Mouse (Mus musculus) brain, embryonic 18.5 days (tissue): Measurements from ENCODE around the gene Scube2.

Source experiments
- DNase-seq: peaks from one replicate; pipeline ENCODE4 v3.0.0-alpha.2; 2012; ENCODE audit warnings: low read depth, low spot score

Scube2 gene

GRCm38 (mm10) chr7:109852017-109852416 is 13.5 kb downstream of the Scube2 start:
- no peak for DNase-seq

DNA sequence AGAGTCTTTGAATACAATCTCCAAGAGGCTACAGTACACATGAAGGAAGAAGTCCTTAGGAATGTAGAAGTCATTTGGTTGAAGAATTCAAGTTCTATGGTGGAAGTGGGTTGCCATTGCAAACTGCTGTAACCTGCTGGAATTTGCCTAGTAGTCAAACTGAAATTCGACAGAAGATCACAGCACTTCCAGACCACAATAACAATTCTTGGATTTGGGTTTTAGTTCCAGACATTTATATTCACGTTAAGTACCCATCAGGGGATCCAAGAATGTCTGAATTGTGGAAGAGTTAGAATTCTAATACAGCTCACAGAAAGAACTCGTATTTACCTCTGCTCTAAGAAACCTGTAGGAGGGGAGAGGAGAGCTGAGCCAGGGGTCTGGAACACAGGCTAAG is 14.9 kb downstream of the Scube2 start:
- DNase-seq: no peak

- no peak for DNase-seq
Measured at GRCm38 (mm10) chr7:109849750-109850434, 15.6 kb downstream of the Scube2 start.

- peak; percentile 24 for DNase-seq
Measured at GRCm38 (mm10) chr7:109848867-109849733, 16.4 kb downstream of the Scube2 start.

GRCm38 (mm10) chr7:109844100-109844499 is 21.4 kb downstream of the Scube2 start:
- no peak for DNase-seq

DNA sequence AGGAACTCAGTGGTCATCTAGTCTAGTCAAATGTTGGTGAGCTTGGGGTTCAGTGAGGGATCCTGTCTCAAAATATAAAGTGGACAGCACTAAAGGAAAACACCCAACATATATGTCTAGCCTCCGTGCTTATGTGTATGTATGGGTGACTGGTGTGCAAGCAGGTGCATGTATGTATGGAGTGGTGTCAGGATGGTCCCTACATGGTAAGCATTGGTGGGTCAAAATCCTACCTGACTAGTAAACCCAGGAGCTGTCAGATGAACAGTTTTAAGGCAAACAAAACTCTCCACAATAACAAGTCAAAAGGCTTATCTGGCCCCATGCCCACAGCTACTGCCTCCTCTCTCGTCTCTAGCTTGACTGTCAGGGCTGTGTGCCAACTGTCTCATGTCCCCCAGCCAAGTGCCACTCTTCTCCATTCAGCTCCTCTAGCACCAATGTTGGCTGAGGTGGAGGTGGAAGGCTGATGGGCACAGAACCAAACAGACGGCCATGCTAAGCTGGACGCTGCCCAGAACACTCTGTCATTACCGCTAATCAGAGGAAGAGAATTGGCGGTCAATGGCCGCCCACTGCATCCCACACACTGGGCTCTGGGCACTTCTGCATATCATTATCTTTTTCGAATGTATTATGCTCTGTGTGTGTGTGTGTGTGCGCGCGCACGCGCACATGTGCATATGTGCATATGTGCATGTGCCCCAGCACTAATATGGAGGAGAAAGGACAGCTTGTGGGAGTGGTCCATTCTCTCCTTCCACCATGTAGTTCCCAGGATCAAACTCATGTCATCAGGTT is 23.7 kb downstream of the Scube2 start:
- peak; percentile 67 for DNase-seq

DNA sequence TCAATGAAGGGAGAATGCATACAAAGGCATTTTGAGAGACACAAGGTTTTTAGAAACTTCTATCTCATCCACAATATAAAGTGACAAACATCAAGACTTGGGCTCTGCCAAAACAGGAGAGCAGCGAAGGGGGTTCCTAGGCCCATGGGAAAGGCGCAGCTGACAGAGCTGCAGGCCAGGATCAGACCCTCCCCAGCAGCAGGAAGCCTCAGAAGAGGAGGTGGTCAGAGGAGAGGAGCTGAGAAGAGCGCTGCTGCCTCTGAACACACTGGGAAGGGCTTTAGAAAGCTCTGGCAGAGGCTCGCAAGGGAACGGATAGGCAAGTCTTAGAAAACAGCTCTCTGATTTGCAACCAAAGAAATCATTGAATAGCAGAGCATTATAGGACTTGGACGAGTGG is 24.4 kb downstream of the Scube2 start:
- DNase-seq: no peak

DNA sequence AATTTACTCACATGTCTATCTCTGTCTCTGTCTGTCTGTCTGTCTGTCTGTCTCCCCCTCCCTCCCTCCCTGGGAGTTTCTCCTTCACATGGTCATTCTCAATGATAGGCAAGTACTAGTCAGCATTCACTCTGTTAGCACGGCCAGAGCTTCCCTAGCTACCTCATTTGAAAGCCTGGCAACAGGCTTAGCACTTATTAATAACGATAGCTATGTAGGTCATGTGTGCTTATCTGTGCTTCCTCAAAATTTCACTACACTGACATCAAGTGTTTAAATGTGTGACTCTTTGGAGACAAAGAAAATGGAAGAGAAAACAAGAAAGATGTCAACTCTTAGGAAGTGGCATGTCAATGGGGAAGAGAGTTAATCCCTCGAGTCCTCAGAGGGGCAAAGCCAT is 26.9 kb downstream of the Scube2 start:
- no peak for DNase-seq

- DNase-seq: no peak
Measured at GRCm38 (mm10) chr7:109837651-109838050, 27.8 kb downstream of the Scube2 start.

DNA sequence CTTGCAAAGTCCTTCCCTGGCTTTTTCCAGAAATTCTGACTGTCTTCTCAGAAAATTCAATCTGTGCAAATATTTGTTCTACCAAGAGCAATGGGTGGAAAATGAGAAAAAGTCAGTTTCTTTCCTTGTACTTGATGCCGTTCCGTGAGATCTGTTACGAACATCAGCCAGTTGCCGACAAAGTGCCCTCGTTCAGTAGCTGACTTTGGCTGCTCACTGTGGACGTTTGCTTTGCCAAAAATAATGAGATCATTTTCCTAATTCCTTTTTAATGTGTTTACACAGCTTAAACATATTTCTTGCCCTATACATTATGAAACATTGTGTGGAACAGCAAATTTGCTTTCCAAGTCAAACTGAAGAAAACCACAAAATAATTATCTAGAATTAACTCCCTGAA is 30.6 kb downstream of the Scube2 start:
- DNase-seq: no peak

GRCm38 (mm10) chr7:109831376-109831775 is 34.1 kb downstream of the Scube2 start:
- no peak for DNase-seq

- DNase-seq: no peak
Measured at GRCm38 (mm10) chr7:109826911-109827310, 38.6 kb downstream of the Scube2 start.

DNA sequence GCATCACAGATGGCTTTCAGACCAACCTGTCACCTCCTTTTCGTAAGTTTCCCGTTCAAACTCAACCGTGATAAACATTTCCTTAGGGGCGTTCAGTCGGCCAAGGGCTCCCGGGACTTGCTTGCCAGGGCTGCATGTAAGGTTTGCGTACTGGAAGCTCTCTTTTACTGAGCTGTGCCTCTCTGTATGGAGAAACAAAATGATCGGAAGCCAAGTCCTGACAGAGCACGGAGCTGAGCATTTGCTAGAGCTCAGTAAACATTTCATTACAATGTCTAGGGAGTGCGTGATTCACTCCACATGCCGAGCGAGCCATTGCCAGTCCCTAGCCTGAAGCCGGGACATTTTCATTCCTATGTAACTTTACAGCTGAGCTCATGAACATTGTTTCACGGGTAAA is 40.2 kb downstream of the Scube2 start:
- DNase-seq: peak; percentile 24

DNA sequence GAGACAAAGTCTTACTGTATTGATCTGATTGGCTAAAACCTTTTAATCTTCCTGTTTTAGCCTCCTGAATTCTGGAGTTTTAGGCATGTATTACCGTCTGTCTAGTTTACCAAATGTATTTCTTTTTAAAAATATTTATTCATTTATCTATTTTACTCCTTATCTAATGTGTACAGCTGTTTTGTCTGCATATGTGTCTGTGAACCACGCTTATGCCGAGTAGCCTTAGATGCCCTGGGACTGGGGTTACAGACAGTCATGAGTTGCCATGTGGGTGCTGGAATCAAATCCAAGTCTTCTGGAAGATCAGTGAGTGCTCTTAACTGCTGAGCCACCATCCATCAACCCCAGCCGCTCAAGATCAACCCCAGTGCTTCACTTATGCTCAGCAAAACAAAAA is 46.9 kb downstream of the Scube2 start:
- no peak for DNase-seq

DNA sequence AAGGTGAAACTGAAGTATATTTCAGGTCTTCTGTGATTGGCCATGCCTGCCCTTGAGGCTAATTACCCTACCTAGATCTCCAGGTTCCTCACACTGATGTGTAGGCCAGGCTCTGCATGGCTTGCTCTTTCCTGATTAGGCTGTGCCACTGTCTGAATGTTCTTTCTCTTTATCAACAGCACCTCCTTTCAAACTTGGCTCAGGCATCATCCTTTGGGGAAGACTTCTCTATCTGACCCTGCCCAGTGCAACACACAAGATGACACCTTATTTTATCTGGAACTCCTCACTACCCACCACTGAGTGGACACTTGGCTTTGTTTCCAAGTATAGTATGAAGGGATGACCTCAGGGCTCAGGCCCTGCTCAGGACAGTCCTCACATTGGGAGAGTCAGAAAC is 47.5 kb downstream of the Scube2 start:
- no peak for DNase-seq

GRCm38 (mm10) chr7:109813330-109814140 is 51.9 kb downstream of the Scube2 start:
- DNase-seq: no peak

DNA sequence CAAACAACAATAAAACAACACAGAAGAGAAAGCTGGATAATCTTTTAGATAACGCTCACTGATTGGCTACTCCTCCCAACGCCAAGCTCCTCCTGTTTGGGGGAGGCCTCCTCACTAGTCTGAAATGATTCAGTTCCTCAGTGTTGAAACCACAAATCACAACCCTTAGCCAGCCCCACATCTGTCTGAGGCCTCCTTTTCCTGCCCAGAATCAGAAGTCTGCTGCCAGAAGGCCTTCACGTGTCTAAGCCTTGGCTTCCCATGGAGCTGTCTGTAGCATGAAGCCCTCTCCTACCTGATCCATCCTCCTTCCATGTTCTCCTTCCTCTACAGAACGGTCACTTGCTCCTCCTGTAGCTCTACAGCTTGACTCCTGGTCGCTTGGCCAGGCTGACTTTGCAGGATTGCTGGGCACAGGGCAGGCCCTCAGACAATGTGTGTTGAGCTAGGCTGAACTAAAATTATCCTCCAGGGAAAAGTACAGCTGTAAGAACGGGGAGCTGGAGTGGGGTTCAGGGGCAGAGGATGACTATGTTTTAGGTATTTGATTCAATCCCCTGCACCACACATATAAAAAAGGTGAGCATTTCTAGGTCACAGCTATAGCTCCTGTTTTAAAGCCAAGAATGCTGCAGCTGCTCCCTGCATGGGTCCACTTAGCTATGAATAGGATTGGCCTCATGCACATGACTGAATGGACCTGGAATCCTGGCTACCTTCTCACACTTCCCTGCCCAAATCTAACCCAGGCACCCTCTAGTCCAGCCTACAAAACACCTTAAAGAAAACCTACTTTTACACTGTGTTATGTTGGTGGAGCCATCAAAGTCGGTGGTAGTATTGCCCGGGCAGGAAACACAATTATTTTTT is 57.6 kb downstream of the Scube2 start:
- no peak for DNase-seq

DNA sequence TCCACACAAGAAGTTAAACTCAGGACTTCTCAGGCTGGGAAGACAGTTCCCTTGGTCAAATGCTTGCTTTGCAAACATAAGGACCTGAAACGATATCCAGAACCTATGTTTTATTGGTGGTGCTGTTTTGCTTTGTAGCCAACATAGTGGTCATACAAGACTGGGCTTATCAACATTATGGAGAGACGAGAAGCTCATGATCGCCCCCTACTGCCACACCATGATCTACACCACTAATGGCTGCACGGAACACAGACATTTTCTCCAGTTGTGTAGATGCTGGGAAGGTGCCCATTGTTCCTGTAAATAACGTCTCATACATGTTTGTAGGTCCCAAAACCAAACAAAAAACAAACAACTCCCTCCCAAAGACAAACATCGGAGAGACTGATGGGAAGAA is 60.6 kb downstream of the Scube2 start:
- DNase-seq: no peak

- no peak for DNase-seq
Measured at GRCm38 (mm10) chr7:109804355-109804754, 61.1 kb downstream of the Scube2 start.

DNA sequence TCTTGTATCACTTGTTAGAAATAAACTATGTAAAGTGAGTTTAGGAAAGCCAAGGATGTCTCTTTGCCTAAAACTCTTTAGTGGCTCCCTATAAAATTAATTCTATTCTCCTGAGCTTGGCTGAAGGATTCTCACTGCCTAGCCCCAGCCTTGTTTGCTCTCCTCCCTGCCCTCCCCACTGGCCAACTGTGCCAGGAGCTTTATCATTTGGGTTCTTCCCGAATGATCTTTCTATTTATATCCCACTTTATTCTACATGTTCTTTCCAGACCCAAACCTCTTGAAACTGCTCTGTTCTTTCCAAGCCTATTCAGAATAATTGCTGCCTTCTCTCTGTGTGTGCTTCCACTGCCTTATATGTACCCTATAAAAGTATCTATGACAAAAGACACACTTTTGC is 62.0 kb downstream of the Scube2 start:
- DNase-seq: no peak
